In the genomic region with DNA sequence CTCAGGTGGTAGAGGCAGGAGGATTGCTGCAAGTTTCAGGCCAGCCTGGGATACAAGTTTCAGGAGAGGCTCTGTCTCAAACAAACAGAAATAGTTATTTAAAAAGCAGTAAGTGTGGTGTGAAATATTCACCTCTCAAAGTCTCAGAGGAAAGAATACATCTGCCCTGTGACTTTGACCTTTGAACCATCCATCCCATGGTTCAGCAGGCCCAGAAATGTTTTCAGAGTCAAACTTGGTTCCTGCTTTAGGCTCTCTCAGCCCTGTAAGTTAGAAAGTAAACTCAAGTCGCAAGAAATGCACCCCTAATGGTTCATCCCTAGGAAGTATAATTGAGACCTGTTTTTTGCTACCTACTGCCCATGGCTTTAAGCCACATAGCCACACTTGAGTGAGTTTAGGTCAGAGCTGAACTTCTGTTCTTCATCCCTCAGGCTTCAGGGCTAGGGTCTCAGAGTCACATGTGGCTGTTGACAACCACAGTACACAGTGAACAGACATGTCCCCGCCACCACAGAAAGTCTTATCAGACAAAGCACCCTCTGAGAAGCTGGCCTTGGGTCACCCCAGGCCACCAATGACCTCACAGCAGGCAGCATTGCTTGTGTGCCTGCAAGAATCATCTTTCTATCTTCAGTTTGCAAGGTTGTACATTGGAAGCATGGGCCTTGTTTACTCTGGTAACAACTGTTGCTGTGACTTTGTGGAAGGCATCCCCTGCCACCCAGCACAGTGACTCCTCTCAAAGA, we compare ENCODE assay signal across 25 mouse cellular contexts. TPM values are rescaled to one million over a fixed set of nuclear protein-coding genes. Genes with fewer than 3 reads are reported as not detected.
DNase-seq lines count a peak whose midpoint lies in the region; ATAC-seq and TF ChIP-seq lines count a peak whose summit lies in the region.
"Had no signal": no experiment of that assay in that cellular context is flagged by ENCODE, and none has a peak within 500 bp of the region (broad histone marks: within the 10 kb centered on the region; RNA-seq: fewer than 3 reads in every experiment).

No protein-coding gene starts in this region.

- ATAC-seq in frontal cortex, adult (ENCODE audit: low TSS enrichment): peak; percentile 62; the same call in 1 of the 2 replicates
- ATAC-seq in kidney, embryonic 16.5 days (ENCODE audit: low FRiP score, low TSS enrichment): no peak
- no peak for ATAC-seq in megakaryocyte-erythroid progenitor cell, adult 5-6 weeks (replicated peaks; ENCODE audit: low FRiP score, low TSS enrichment, poor library complexity, severe bottlenecking)
- ATAC-seq: CD4-positive, CD25-positive, alpha-beta regulatory T cell, adult 4 months; forebrain, embryonic 16.5 days had no signal

- H3K27me3 ChIP-seq in kidney, adult 2 months (replicated peaks; ENCODE audit: control insufficient read depth, insufficient read depth, low read length): no peaks in the 10 kb centered on the region
- H3K27me3 ChIP-seq in kidney, embryonic 16.5 days (ENCODE audit: insufficient read depth, low read length): no peaks in the 10 kb centered on the region
- H3K27me3 ChIP-seq: forebrain, embryonic 12.5 days; hindbrain, embryonic 12.5 days had no signal

- no peak overlapping the region for H3K4me3 ChIP-seq in kidney, adult 2 months (ENCODE audit: insufficient read depth, low read depth, low read length)
- H3K4me3 ChIP-seq in kidney, embryonic 16.5 days (ENCODE audit: low read length): no peak overlapping the region
- no peak overlapping the region for H3K4me3 ChIP-seq in layer of hippocampus, adult 2 months
- H3K4me3 ChIP-seq: embryonic facial prominence, embryonic 13.5 days; forebrain, embryonic 12.5 days; gastrocnemius, adult 2 months; heart, embryonic 12.5 days; hindbrain, embryonic 12.5 days had no signal

- no peak for TF ChIP-seq CTCF in kidney, adult 2 months (conservative IDR thresholded peaks at IDR 0.05; ENCODE audit: insufficient read depth, insufficient read length, low read depth, low read length)
- TF ChIP-seq CTCF in layer of hippocampus, adult 2 months (conservative IDR thresholded peaks at IDR 0.05): no peak

- peaks cover 13% of the 10 kb centered on the region for H3K4me1 ChIP-seq in kidney, adult 2 months (ENCODE audit: control insufficient read depth, insufficient read depth, low read length)
- no peaks in the 10 kb centered on the region for H3K4me1 ChIP-seq in kidney, embryonic 16.5 days (ENCODE audit: insufficient read depth, low read length)
- H3K4me1 ChIP-seq: embryonic facial prominence, embryonic 13.5 days; forebrain, embryonic 12.5 days; hindbrain, embryonic 12.5 days had no signal

- 64% methylated on average over 2 of the region's 2 CpGs for WGBS in kidney, adult 2 months
- 58% methylated on average over 2 of the region's 2 CpGs for WGBS in kidney, embryonic 16.5 days

- no peak overlapping the region for H3K9ac ChIP-seq in kidney, embryonic 16.5 days (replicated peaks; ENCODE audit: low read length)
- H3K9ac ChIP-seq: embryonic facial prominence, embryonic 13.5 days; forebrain, embryonic 12.5 days; heart, embryonic 12.5 days; hindbrain, embryonic 12.5 days had no signal

- no peaks in the 10 kb centered on the region for H3K36me3 ChIP-seq in kidney, adult 2 months (ENCODE audit: control insufficient read depth, insufficient read depth, low read length)
- H3K36me3 ChIP-seq in kidney, embryonic 16.5 days (ENCODE audit: insufficient read depth, low read length): no peaks in the 10 kb centered on the region
- H3K36me3 ChIP-seq: embryonic facial prominence, embryonic 13.5 days; forebrain, embryonic 12.5 days; G1E; heart, embryonic 12.5 days; hindbrain, embryonic 12.5 days had no signal

- no peak for TF ChIP-seq POLR2A in kidney, adult 2 months (IDR thresholded peaks at IDR 0.05; ENCODE audit: low read depth, low read length)

- no peak for DNase-seq in frontal cortex, adult 2 months (ENCODE audit: extremely low spot score in 1 of 2, low spot score in 1 of 2)
- DNase-seq in kidney, adult 2 months: peak; percentile 77
- DNase-seq in layer of hippocampus, adult 2 months (ENCODE audit: low spot score in 2 of 2): no peak
- DNase-seq in layer of hippocampus, postnatal 14 days (ENCODE audit: low spot score in 2 of 2): no peak
- peak; percentile 72 for DNase-seq in brain, adult 2 months (ENCODE audit: low read depth, low spot score)
- DNase-seq: adrenal gland, adult 8-10 months; adrenal gland, postnatal 36 days; B cell, adult 2 months; cerebellum, adult 11 months; cerebellum, adult 9-10 months; cerebellum, postnatal 25 days; gastrocnemius, adult 2 months; gastrocnemius, postnatal 25 days; heart, postnatal 4 days had no signal

- peak overlapping the region; percentile 26; the same call in 1 of the 2 replicates for H3K27ac ChIP-seq in kidney, adult 2 months (ENCODE audit: insufficient read depth, low read depth, low read length)
- H3K27ac ChIP-seq in kidney, embryonic 16.5 days (ENCODE audit: low read length): no peak overlapping the region
- H3K27ac ChIP-seq in layer of hippocampus, adult 2 months: peak overlapping the region; percentile 7; the same call in 1 of the 2 replicates
- H3K27ac ChIP-seq: embryonic facial prominence, embryonic 13.5 days; forebrain, embryonic 12.5 days; gastrocnemius, adult 2 months; hindbrain, embryonic 12.5 days had no signal

- no peak overlapping the region for H3K4me2 ChIP-seq in kidney, embryonic 16.5 days (replicated peaks; ENCODE audit: low read depth, low read length)
- H3K4me2 ChIP-seq: embryonic facial prominence, embryonic 13.5 days; forebrain, embryonic 12.5 days; heart, embryonic 12.5 days; hindbrain, embryonic 12.5 days had no signal

- H3K9me3 ChIP-seq in kidney, embryonic 16.5 days (ENCODE audit: low read length): no peaks in the 10 kb centered on the region
- H3K9me3 ChIP-seq: embryonic facial prominence, embryonic 13.5 days; forebrain, embryonic 12.5 days; heart, embryonic 12.5 days; hindbrain, embryonic 12.5 days had no signal

RNA-seq across cellular contexts. Expression of gene Kcna1, which starts 11.6 kb away (rescaled TPM):
- polyA plus RNA-seq in frontal cortex, adult 2 months (2012; rRNA removed): 19.2 and 19.7 TPM in 2 replicates
- 0.77 and 1.2 TPM in 2 replicates for polyA plus RNA-seq in kidney, adult 2 months (2012; rRNA removed)
- polyA plus RNA-seq in kidney, embryonic 16.5 days (2015; fragmentation: Nextera tagmentation; extraction: Ambion mirVana): 0.29 and 0.36 TPM in 2 replicates
- total RNA-seq in layer of hippocampus, adult 2 months (2021): 100 to 1,000 TPM; 115 to 119 TPM
- total RNA-seq in layer of hippocampus, postnatal 14 days (2021): 10 to 100 TPM; 82.0 to 90.5 TPM
- total RNA-seq in megakaryocyte-erythroid progenitor cell, adult 5-6 weeks (2014; fragmentation: Nextera tagmentation): not detected in 2 replicates
- not detected in 2 replicates for total RNA-seq in megakaryocyte-erythroid progenitor cell, adult 5-6 weeks (2017)
- total RNA-seq: granulocyte monocyte progenitor cell, adult 5-6 weeks had no signal
- polyA plus RNA-seq: CD4-positive, CD25-positive, alpha-beta regulatory T cell, adult 4 months; G1E had no signal

Comparison
In these comparisons a context has a peak if more than half of its experiments do, and no peak if none do; other contexts are left out.
1. DNase-seq: peak in kidney, adult 2 months (single experiment) and brain, adult 2 months (single experiment); none in frontal cortex, adult 2 months (0 of 2), layer of hippocampus, adult 2 months (0 of 2) and layer of hippocampus, postnatal 14 days (0 of 2).
2. RNA of gene Kcna1, which starts 11.6 kb away (total RNA-seq): 115 to 119 TPM in layer of hippocampus, adult 2 months and 82.0 to 90.5 TPM in layer of hippocampus, postnatal 14 days; not detected in megakaryocyte-erythroid progenitor cell, adult 5-6 weeks; every median in the first group is over 10 times any median in the second.